Comparison of ENCODE assay signal across 8 mouse cellular contexts in genomic region chr16:38346529-38347325, GRCm38 (mm10). TPM values are rescaled to one million over a fixed set of nuclear protein-coding genes. Genes with fewer than 3 reads are reported as not detected.
A peak's percentile ranks its signal among the peaks of the same experiment; 100 is the strongest.
DNase-seq lines count a peak whose midpoint lies in the region; ATAC-seq lines count a peak whose summit lies in the region.

TSS of gene Cox17 (plus strand) at chr16:38346991.
TSS of gene Gm21987 (plus strand) at chr16:38347040.

- peak within 1 kb of the TSS; percentile 71 to 95 for H3K4me3 ChIP-seq in heart, embryonic 14.5 days (ENCODE audit: control insufficient read depth in 1 of 2, insufficient read depth in 1 of 2, low read depth in 1 of 2, low read length in 2 of 2)
- peak within 1 kb of the TSS; percentile 89 for H3K4me3 ChIP-seq in liver, embryonic 13.5 days (replicated peaks)
- peak within 1 kb of the TSS; percentile 94 for H3K4me3 ChIP-seq in stomach, embryonic 16.5 days (replicated peaks; ENCODE audit: low read length)

- H3K36me3 ChIP-seq in heart, embryonic 14.5 days (ENCODE audit: control insufficient read depth, insufficient read depth, low read length), result peaks cover 28% of the 10 kb centered on the region
- peaks cover 27% of the 10 kb centered on the region for H3K36me3 ChIP-seq in liver, embryonic 13.5 days
- no peaks in the 10 kb centered on the region for H3K36me3 ChIP-seq in stomach, embryonic 16.5 days (ENCODE audit: control insufficient read depth, insufficient read depth, low read length)

- peak within 1 kb of the TSS; percentile 83 for H3K4me2 ChIP-seq in heart, embryonic 14.5 days (ENCODE audit: low read length)
- peak within 1 kb of the TSS; percentile 88 for H3K4me2 ChIP-seq in liver, embryonic 13.5 days
- H3K4me2 ChIP-seq in stomach, embryonic 16.5 days (ENCODE audit: low read depth, low read length), result peak within 1 kb of the TSS; percentile 59

- H3K9me3 ChIP-seq in heart, embryonic 14.5 days (ENCODE audit: control insufficient read depth, low read length), result no peaks in the 10 kb centered on the region
- H3K9me3 ChIP-seq in liver, embryonic 13.5 days (replicated peaks), result no peaks in the 10 kb centered on the region
- no peaks in the 10 kb centered on the region for H3K9me3 ChIP-seq in stomach, embryonic 16.5 days (replicated peaks; ENCODE audit: control insufficient read depth, low read length)

- H3K9ac ChIP-seq in heart, embryonic 14.5 days (ENCODE audit: low read length), result peak within 1 kb of the TSS; percentile 90
- H3K9ac ChIP-seq in liver, embryonic 13.5 days, result peak within 1 kb of the TSS; percentile 93
- peak within 1 kb of the TSS; percentile 85 for H3K9ac ChIP-seq in stomach, embryonic 16.5 days (ENCODE audit: low read length)

- DNase-seq in c-Kit-negative CD71-positive TER-119-positive erythroid progenitor cells, embryonic 14.5 days (ENCODE audit: low read depth, low spot score), result peak; percentile 88
- DNase-seq in fibroblast of lung, adult 2 months (ENCODE audit: low read depth), result peak; percentile 90
- DNase-seq in kidney, postnatal 14 days, result peak; percentile 96
- DNase-seq in liver, embryonic 13.5 days, result peak; percentile 89
- DNase-seq in neural tube, embryonic 10.5 days (ENCODE audit: extremely low spot score, low spot score), result peak; percentile 88

- peaks cover 9 to 48% of the 10 kb centered on the region in 2 experiments for H3K4me1 ChIP-seq in heart, embryonic 14.5 days (ENCODE audit: control insufficient read depth in 2 of 2, insufficient read depth in 2 of 2, low read length in 2 of 2)
- H3K4me1 ChIP-seq in liver, embryonic 13.5 days (replicated peaks), result peaks cover 63% of the 10 kb centered on the region
- peaks cover 14% of the 10 kb centered on the region for H3K4me1 ChIP-seq in stomach, embryonic 16.5 days (ENCODE audit: control insufficient read depth, insufficient read depth, low read length)

- no peaks in the 10 kb centered on the region for H3K27me3 ChIP-seq in heart, embryonic 14.5 days (ENCODE audit: control insufficient read depth, insufficient read depth, low read length)
- H3K27me3 ChIP-seq in liver, embryonic 13.5 days, result peaks cover 3% of the 10 kb centered on the region; the same call in 1 of the 2 replicates
- no peaks in the 10 kb centered on the region for H3K27me3 ChIP-seq in stomach, embryonic 16.5 days (ENCODE audit: control insufficient read depth, insufficient read depth, low read length)

- whole genome bisulfite sequencing in heart, embryonic 14.5 days, result 3% methylated on average over 35 of the region's 35 CpGs
- WGBS in liver, embryonic 13.5 days (ENCODE audit: insufficient replicate concordance), result 1% methylated on average over 35 of the region's 35 CpGs
- 3% methylated on average over 35 of the region's 35 CpGs for WGBS in stomach, embryonic 16.5 days

- H3K27ac ChIP-seq in heart, embryonic 14.5 days (replicated peaks in 1 of 2; ENCODE audit: control insufficient read depth in 1 of 2, insufficient read depth in 1 of 2, low read depth in 2 of 2, low read length in 2 of 2), result peak within 1 kb of the TSS; percentile 94 to 96
- peak within 1 kb of the TSS; percentile 96 for H3K27ac ChIP-seq in liver, embryonic 13.5 days
- peak within 1 kb of the TSS; percentile 85 for H3K27ac ChIP-seq in stomach, embryonic 16.5 days (ENCODE audit: low read length)

- peak; percentile 98 for ATAC-seq in CD4-positive, CD25-positive, alpha-beta regulatory T cell, adult 4 months
- ATAC-seq in heart, embryonic 14.5 days (ENCODE audit: insufficient number of reproducible peaks, insufficient read depth, low FRiP score, low read depth), result peak; percentile 79
- peak; percentile 95 for ATAC-seq in liver, embryonic 13.5 days (ENCODE audit: low read depth)
- ATAC-seq in stomach, embryonic 16.5 days (ENCODE audit: insufficient read depth, low FRiP score), result peak; percentile 97

RNA-seq across cellular contexts. Expression of gene Cox17, which starts in this region (rescaled TPM):
- 100 to 1,000 TPM; 203 to 275 TPM for polyA plus RNA-seq in CD4-positive, CD25-positive, alpha-beta regulatory T cell, adult 4 months (2017; shearing (Covaris generic))
- 337 TPM in 2 replicates for polyA plus RNA-seq in heart, embryonic 14.5 days (2014; fragmentation: Nextera tagmentation; extraction: Ambion mirVana)
- 331 and 350 TPM in 2 replicates for polyA plus RNA-seq in liver, embryonic 13.5 days (2015; fragmentation: Nextera tagmentation; extraction: Ambion mirVana)
- 151 and 186 TPM in 2 replicates for polyA plus RNA-seq in stomach, embryonic 16.5 days (2015; fragmentation: Nextera tagmentation; extraction: Ambion mirVana)

RNA-seq across cellular contexts. Expression of gene Gm21987, which starts in this region (rescaled TPM):
- not detected for polyA plus RNA-seq in CD4-positive, CD25-positive, alpha-beta regulatory T cell, adult 4 months (2017; shearing (Covaris generic))
- polyA plus RNA-seq in heart, embryonic 14.5 days (2014; fragmentation: Nextera tagmentation; extraction: Ambion mirVana), result 4.4 and 4.9 TPM in 2 replicates
- not detected in 2 replicates for polyA plus RNA-seq in liver, embryonic 13.5 days (2015; fragmentation: Nextera tagmentation; extraction: Ambion mirVana)
- polyA plus RNA-seq in stomach, embryonic 16.5 days (2015; fragmentation: Nextera tagmentation; extraction: Ambion mirVana), result 0.52 and 0.90 TPM in 2 replicates

Comparison
In these comparisons a context has a peak if more than half of its experiments do, and no peak if none do; other contexts are left out.
1. Peak in every context shown above with its lines: DNase-seq, ATAC-seq, H3K4me3 ChIP-seq and H3K27ac ChIP-seq.